Mouse (Mus musculus): ENCODE data around the gene Dupd1. TPM values are rescaled to one million over a fixed set of nuclear protein-coding genes. Genes with fewer than 3 reads are reported as not detected.

The Dupd1 gene
- polyA plus RNA-seq, 1 experiment, result 6.3 TPM

DNA sequence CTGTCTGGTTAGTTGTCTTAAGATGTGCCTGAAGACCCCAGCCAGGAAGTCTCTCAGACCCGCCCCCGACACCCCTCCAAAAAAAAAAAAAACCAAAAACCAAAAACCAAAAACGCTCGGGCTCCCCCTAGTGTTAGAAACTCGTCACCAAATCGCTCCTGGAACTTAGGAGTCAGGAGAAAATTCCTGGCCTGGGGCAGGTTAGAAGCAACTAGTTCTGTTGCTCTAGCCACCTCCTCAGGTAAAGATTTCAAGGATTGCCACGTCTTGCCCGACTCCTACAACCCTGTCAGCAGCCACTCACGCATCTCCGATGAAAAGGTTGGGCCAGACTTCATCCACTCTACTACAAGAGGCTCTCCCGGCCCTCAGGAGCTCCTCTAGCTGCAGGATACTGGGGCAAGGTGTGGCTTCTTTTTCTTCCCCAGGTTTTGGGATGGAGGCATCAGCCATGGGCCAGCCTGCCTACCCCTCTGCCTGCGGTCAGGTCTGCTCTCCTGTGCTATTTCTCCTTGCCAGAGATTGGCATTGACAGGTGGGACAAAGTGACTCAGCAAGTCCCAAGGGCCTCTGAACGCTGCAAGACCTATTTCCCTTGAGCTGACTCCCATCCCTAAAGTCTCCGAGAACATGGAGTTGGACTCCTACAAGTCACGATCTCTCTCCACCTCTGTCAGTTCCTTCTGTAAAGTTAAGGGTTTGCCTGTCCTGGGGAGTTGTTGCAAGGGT, 33.9 kb upstream of the Dupd1 start:
- no peaks in the 10 kb centered on the region for H3K36me3 ChIP-seq (ENCODE audit: control insufficient read depth, insufficient read depth, low read length)
- H3K4me3 ChIP-seq (ENCODE audit: control insufficient read depth, low read depth, low read length), result no peak overlapping the region
- TF ChIP-seq POLR2A (IDR thresholded peaks at IDR 0.05; ENCODE audit: control insufficient read depth, low read depth, low read length), result no peak
- 0 out of 2 replicates have a peak, but pooled peaks have one; percentile 16 for TF ChIP-seq CTCF (IDR thresholded peaks at IDR 0.05; ENCODE audit: control insufficient read depth, insufficient read depth, insufficient replicate concordance, low read depth, low read length)
- H3K27ac ChIP-seq (ENCODE audit: control insufficient read depth, insufficient read depth, low read depth, low read length), result no peak overlapping the region
- H3K27me3 ChIP-seq (ENCODE audit: control insufficient read depth, insufficient read depth, low read length), result no peaks in the 10 kb centered on the region
- H3K4me1 ChIP-seq (ENCODE audit: control insufficient read depth, insufficient read depth, low read length), result peaks cover 11% of the 10 kb centered on the region

DNA sequence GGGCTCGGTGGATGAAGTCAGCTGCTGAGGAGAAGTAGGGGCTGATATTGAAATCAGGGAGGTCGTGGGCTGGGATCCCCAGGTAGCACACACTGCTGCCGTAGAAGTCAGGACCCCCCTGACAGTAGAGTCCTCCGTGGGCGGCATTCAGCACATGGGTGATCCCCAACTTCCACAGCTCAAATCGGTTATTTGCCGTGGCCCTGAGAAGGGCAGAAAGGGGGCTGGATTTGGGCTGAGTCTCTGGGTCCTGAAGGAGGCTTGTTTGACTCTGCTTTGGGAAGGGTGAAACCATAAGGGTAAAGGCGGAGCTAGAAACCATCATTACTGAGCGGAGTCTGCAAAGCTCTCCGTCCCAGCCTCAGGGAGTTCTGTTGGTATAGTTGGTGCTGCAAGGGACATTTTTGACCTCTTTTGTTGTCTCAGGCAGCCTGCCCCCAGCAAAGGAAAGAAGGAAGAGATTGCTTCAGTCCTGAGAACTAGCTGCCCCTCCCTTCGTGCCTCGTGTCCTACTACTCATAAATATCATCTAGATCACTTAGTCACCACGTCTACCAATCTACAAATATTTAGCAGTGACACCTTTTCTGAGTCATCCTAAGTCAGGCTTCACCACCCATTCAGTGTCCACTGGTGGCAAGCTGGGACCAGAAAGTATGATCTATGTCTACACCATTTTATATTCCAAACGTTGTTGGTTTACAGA, 33.2 kb upstream of the Dupd1 start:
- no peak overlapping the region for H3K27ac ChIP-seq (ENCODE audit: control insufficient read depth, insufficient read depth, low read depth, low read length)
- no peak overlapping the region for H3K4me3 ChIP-seq (ENCODE audit: control insufficient read depth, low read depth, low read length)
- H3K27me3 ChIP-seq (ENCODE audit: control insufficient read depth, insufficient read depth, low read length), result no peaks in the 10 kb centered on the region
- H3K36me3 ChIP-seq (ENCODE audit: control insufficient read depth, insufficient read depth, low read length), result no peaks in the 10 kb centered on the region
- H3K4me1 ChIP-seq (ENCODE audit: control insufficient read depth, insufficient read depth, low read length), result peaks cover 11% of the 10 kb centered on the region
- no peak for TF ChIP-seq CTCF (IDR thresholded peaks at IDR 0.05; ENCODE audit: control insufficient read depth, insufficient read depth, insufficient replicate concordance, low read depth, low read length)
- TF ChIP-seq POLR2A (IDR thresholded peaks at IDR 0.05; ENCODE audit: control insufficient read depth, low read depth, low read length), result no peak

DNA sequence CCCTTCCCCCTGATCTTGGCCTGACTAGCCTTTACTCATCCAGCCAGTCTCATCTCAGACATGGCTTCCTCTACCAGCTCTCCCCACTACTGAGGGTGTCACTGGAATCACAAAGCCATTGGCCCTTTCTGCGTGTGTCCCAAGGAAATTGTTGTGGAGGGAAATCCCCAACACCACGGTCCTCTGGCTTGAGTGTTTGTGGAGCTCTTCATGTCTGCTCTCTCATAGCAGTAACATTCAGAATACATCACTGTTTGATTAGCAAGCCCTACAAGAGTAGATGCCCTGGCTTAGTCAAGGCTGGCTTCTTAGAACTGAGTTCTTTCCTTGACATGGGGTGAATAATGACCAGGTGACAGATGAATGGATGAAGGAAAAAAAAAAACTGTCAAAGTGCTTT, 32.5 kb upstream of the Dupd1 start:
- Histone ChIP-seq H3K36me3 (ENCODE audit: control insufficient read depth, insufficient read depth, low read length) (no peaks in the 10 kb centered on the region), H3K4me3 (ENCODE audit: control insufficient read depth, low read depth, low read length) (no peak overlapping the region), H3K27ac (ENCODE audit: control insufficient read depth, insufficient read depth, low read depth, low read length) (no peak overlapping the region), H3K4me1 (ENCODE audit: control insufficient read depth, insufficient read depth, low read length) (peaks cover 11% of the 10 kb centered on the region), H3K27me3 (ENCODE audit: control insufficient read depth, insufficient read depth, low read length) (no peaks in the 10 kb centered on the region)
- no peak for TF ChIP-seq CTCF (IDR thresholded peaks at IDR 0.05; ENCODE audit: control insufficient read depth, insufficient read depth, insufficient replicate concordance, low read depth, low read length)
- TF ChIP-seq POLR2A (IDR thresholded peaks at IDR 0.05; ENCODE audit: control insufficient read depth, low read depth, low read length), result no peak

DNA sequence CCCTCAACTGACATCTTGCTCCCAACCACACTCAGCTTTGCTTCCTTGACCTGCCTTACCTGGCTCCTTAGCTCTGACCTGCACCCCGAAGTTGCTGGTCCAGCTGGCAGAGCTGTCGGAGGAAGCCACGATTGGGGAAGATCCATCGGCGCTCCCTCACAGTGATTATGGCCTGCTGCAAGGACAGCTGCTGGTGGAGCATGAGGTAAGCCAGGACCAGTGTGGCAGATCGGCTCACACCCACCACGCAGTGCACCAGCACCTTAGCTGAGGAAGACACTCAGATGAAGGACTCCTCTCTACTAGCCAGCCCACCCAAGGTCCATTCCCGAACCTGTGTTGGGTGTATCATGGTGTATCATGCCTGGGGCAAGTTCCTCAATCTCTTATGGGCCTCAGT, 31.9 kb upstream of the Dupd1 start:
- Histone ChIP-seq H3K27ac (ENCODE audit: control insufficient read depth, insufficient read depth, low read depth, low read length) (no peak overlapping the region), H3K4me3 (ENCODE audit: control insufficient read depth, low read depth, low read length) (no peak overlapping the region), H3K36me3 (ENCODE audit: control insufficient read depth, insufficient read depth, low read length) (no peaks in the 10 kb centered on the region), H3K27me3 (ENCODE audit: control insufficient read depth, insufficient read depth, low read length) (no peaks in the 10 kb centered on the region), H3K4me1 (ENCODE audit: control insufficient read depth, insufficient read depth, low read length) (peaks cover 11% of the 10 kb centered on the region)
- TF ChIP-seq CTCF (IDR thresholded peaks at IDR 0.05; ENCODE audit: control insufficient read depth, insufficient read depth, insufficient replicate concordance, low read depth, low read length) (no peak), POLR2A (IDR thresholded peaks at IDR 0.05; ENCODE audit: control insufficient read depth, low read depth, low read length) (no peak)

DNA sequence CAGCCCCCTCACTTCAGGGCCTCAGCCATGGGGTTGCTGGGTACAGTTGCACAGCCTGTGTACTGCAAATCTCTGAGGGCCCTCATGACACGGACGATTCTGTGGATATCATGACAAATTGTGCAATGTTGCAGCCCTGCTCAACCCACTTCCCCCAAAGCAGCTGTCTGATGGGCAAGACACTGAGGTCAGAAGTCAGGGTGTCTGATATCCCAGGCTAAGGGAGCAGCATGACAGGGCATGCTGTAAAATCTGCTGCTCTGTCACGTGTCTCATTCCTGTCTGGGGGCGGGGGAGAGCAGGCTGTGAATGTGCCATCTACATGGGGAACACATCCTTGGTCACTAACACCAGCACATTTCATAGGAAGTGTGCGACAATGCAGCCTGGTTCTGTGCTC, 30.8 kb upstream of the Dupd1 start:
- TF ChIP-seq POLR2A (IDR thresholded peaks at IDR 0.05; ENCODE audit: control insufficient read depth, low read depth, low read length) (no peak), CTCF (IDR thresholded peaks at IDR 0.05; ENCODE audit: control insufficient read depth, insufficient read depth, insufficient replicate concordance, low read depth, low read length) (no peak)
- H3K27me3 ChIP-seq (ENCODE audit: control insufficient read depth, insufficient read depth, low read length), result no peaks in the 10 kb centered on the region
- peaks cover 10% of the 10 kb centered on the region for H3K4me1 ChIP-seq (ENCODE audit: control insufficient read depth, insufficient read depth, low read length)
- no peak overlapping the region for H3K27ac ChIP-seq (ENCODE audit: control insufficient read depth, insufficient read depth, low read depth, low read length)
- H3K4me3 ChIP-seq (ENCODE audit: control insufficient read depth, low read depth, low read length), result no peak overlapping the region
- no peaks in the 10 kb centered on the region for H3K36me3 ChIP-seq (ENCODE audit: control insufficient read depth, insufficient read depth, low read length)

DNA sequence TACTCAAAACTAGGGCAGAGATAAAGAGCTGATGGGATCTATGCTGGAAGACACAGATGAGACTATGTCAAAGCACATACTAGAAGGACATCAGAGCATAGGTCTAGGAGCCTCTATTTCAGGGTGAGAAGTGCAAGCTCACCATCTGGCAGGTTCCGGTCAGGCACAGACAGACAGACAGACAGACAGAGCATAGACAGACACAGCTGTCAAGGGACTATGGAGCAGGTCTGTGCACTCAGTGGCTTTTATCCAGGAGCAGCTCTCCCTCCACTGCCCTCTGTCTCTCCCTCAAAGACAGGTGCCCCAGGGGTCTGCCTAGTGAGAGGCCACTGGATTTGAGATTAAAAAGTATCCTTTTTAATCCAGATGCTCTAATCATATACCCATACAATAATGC, 29.8 kb upstream of the Dupd1 start:
- Histone ChIP-seq H3K27me3 (ENCODE audit: control insufficient read depth, insufficient read depth, low read length) (no peaks in the 10 kb centered on the region), H3K4me3 (ENCODE audit: control insufficient read depth, low read depth, low read length) (peak overlapping the region; percentile 76; the same call in 1 of the 2 replicates), H3K27ac (ENCODE audit: control insufficient read depth, insufficient read depth, low read depth, low read length) (no peak overlapping the region), H3K36me3 (ENCODE audit: control insufficient read depth, insufficient read depth, low read length) (no peaks in the 10 kb centered on the region), H3K4me1 (ENCODE audit: control insufficient read depth, insufficient read depth, low read length) (peaks cover 8% of the 10 kb centered on the region; the same call in 1 of the 2 replicates)
- TF ChIP-seq POLR2A (IDR thresholded peaks at IDR 0.05; ENCODE audit: control insufficient read depth, low read depth, low read length) (no peak), CTCF (IDR thresholded peaks at IDR 0.05; ENCODE audit: control insufficient read depth, insufficient read depth, insufficient replicate concordance, low read depth, low read length) (no peak)

DNA sequence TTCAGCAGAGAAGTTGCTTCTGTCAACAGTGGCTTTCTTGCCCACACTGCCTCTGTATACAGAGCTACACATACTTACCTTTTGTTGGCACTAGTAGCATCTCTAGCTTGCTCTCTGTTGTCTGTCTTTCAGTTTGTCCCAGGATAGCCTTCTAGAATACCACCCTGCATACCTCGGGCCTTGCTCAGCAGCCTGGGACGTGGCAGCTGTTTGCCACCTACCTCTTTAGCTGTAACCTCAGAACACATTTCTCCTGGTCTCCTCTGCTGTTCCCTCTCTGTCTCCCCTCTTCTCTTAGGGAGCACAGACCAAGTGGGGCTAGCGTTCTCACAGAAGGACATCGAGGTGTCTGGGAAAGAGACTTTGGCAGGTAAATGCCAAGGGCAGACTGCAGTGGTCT, 28.1 kb upstream of the Dupd1 start:
- H3K4me3 ChIP-seq (ENCODE audit: control insufficient read depth, low read depth, low read length), result peak overlapping the region; percentile 76
- peaks cover 3% of the 10 kb centered on the region; the same call in 1 of the 2 replicates for H3K4me1 ChIP-seq (ENCODE audit: control insufficient read depth, insufficient read depth, low read length)
- no peaks in the 10 kb centered on the region for H3K27me3 ChIP-seq (ENCODE audit: control insufficient read depth, insufficient read depth, low read length)
- TF ChIP-seq POLR2A (IDR thresholded peaks at IDR 0.05; ENCODE audit: control insufficient read depth, low read depth, low read length), result no peak
- 0 out of 2 replicates have a peak, but pooled peaks have one; percentile 4 for TF ChIP-seq CTCF (IDR thresholded peaks at IDR 0.05; ENCODE audit: control insufficient read depth, insufficient read depth, insufficient replicate concordance, low read depth, low read length)
- H3K27ac ChIP-seq (ENCODE audit: control insufficient read depth, insufficient read depth, low read depth, low read length), result peak overlapping the region; percentile 50; the same call in 1 of the 2 replicates
- H3K36me3 ChIP-seq (ENCODE audit: control insufficient read depth, insufficient read depth, low read length), result no peaks in the 10 kb centered on the region

All from testis, adult 2 months (tissue).